Mouse (Mus musculus): ENCODE data around the gene Cpxm2. TPM values are rescaled to one million over a fixed set of nuclear protein-coding genes. Genes with fewer than 3 reads are reported as not detected.

The Cpxm2 gene
- 1.4 and 3.1 TPM in 2 replicates for polyA plus RNA-seq (2012; rRNA removed)

DNA sequence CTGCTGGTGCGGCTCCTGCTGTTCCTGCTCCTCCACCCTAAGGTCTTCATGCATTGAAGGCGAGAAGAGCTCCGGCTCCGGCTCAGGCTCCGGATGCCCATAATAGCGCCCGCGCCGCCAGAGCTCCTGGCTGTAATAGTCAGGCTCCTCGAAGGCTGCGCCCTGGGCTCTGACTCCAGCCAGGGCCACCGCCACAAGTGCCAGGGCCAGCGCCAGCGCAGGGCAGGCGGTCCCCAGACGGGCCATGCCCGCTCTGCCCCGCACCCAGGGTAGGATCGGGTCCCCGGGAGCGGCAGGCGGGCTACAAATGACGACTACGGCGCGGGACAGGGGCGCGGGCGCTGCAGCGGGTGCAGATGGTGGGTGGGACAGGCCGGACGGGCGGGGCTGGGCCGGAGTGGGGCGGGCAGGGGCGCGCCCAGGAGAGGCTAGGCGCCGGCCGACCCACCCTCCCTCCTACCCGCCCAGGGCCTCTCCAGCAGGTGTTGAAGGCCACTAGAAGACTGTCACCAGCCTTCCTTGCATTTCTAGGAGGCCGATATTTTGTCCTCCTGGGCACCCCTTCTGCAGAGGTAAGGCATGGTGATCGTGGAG is at the start of gene Cpxm2:
TSS of gene Cpxm2 (minus strand) at position 372 of the 594 bp plus-strand sequence.
- TF ChIP-seq CTCF (IDR thresholded peaks at IDR 0.05; ENCODE audit: borderline replicate concordance, extremely low read depth, insufficient read depth, insufficient read length) = no peak
- TF ChIP-seq POLR2A (IDR thresholded peaks at IDR 0.05; ENCODE audit: borderline replicate concordance, extremely low read depth, insufficient read depth, insufficient read length, poor library complexity, severe bottlenecking) = no peak
- no peak for DNase-seq (ENCODE audit: low read depth)

DNA sequence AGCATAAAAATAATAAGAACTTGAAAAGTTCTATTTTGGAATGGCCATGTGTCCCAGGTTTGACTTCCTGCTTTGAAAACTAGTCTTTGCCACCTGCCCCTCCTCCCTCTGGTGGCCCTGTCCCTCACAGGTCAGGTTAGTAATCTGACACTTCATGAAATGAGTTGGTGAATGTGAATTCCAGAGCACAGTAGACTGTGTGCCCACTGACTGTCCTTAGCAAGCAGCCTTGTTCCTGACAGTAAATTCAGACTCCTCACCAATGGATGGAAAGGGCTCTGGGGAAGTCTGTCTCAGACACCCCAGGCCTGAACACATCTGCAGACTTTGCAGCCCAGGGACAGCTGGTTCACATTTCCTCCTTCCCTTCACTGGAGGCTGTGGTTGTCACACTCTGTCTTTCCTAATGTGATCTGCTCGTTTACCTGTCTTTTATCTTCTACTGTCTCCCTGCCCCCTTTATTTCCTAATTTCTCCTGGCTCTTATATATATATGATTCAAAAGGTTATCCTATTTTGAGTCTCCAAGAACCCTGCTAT is 49.6 kb upstream of the Cpxm2 start:
- no peak for DNase-seq (ENCODE audit: low read depth)
- TF ChIP-seq POLR2A (IDR thresholded peaks at IDR 0.05; ENCODE audit: borderline replicate concordance, extremely low read depth, insufficient read depth, insufficient read length, poor library complexity, severe bottlenecking) (no peak), CTCF (IDR thresholded peaks at IDR 0.05; ENCODE audit: borderline replicate concordance, extremely low read depth, insufficient read depth, insufficient read length) (no peak)

- TF ChIP-seq POLR2A (IDR thresholded peaks at IDR 0.05; ENCODE audit: borderline replicate concordance, extremely low read depth, insufficient read depth, insufficient read length, poor library complexity, severe bottlenecking) (no peak), CTCF (IDR thresholded peaks at IDR 0.05; ENCODE audit: borderline replicate concordance, extremely low read depth, insufficient read depth, insufficient read length) (no peak)
- DNase-seq (ENCODE audit: low read depth) = no peak
Measured at GRCm38 (mm10) chr7:132199686-132200085, 45.1 kb upstream of the Cpxm2 start.

DNA sequence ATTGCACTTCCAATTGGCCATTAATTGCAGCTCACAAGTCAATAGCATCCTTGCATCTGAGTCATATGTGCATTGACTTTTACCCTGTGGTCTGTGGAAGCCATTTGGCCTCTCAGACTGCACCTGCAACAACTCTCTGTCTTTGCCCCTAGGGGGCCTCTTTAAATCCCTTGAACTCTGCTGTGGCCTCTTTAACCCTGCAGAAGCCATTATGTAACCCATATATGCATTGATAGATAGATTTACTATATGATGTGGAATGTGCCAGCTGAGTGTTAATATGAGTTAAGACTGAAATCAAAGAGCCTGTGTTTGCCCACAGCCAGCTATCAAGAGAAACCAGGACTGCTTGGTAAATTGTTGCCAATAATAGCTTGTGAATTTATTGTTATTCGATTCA is 44.3 kb upstream of the Cpxm2 start:
- DNase-seq (ENCODE audit: low read depth) = no peak
- TF ChIP-seq CTCF (IDR thresholded peaks at IDR 0.05; ENCODE audit: borderline replicate concordance, extremely low read depth, insufficient read depth, insufficient read length) = no peak
- no peak for TF ChIP-seq POLR2A (IDR thresholded peaks at IDR 0.05; ENCODE audit: borderline replicate concordance, extremely low read depth, insufficient read depth, insufficient read length, poor library complexity, severe bottlenecking)

DNA sequence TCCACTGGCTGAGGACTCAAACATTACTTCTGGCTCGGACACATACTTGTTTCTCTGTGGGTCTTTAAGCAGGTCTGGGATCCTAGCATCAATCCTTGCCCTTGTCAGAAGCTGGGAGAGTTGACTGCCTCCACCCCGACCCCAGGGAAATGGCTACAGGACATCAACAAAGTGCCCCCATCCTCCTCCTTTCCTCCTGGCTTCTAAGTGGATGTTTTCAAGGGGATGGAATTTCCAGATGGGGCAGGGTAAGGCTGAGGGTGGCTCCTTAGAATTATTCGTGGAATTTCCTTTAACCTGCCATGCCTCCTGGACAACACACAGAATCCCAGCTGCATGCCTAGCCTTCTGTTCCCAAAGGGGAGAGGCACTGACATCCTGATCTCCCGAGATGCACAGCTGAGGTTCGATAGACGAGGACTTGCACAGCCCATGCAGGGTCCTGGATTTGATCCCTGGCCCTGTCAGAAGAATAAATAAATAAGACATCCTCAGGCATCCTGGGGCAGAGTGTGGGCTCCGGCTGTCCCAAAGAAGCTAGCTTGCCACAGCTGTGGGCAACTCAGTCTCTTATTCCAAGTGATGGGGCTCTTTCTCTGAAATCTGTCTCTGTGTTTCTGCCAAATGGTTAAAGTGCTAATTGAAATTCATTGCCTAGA is 43.4 kb upstream of the Cpxm2 start:
- peak; percentile 51 for DNase-seq (ENCODE audit: low read depth)
- no peak for TF ChIP-seq POLR2A (IDR thresholded peaks at IDR 0.05; ENCODE audit: borderline replicate concordance, extremely low read depth, insufficient read depth, insufficient read length, poor library complexity, severe bottlenecking)
- TF ChIP-seq CTCF (IDR thresholded peaks at IDR 0.05; ENCODE audit: borderline replicate concordance, extremely low read depth, insufficient read depth, insufficient read length) = no peak

DNA sequence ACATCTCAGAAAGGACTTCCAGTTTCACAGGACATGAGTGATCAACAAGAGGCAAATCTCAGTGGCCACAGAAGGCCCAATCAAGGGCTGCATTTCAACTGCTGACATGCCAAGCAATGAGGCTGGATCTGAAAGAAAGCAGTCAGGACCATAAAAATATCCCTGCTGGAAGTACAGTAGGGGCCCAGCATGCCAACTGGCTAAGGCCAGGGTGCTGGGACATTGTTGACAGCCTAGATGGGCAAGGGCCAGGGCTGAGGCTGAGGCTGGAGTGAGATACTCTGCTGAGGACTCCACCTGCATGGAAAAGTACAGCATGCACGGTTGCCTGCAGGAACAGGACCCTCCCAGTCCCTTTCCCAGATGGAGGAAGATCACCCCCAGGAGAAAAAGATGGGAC is 42.0 kb upstream of the Cpxm2 start:
- DNase-seq (ENCODE audit: low read depth) = no peak
- TF ChIP-seq CTCF (IDR thresholded peaks at IDR 0.05; ENCODE audit: borderline replicate concordance, extremely low read depth, insufficient read depth, insufficient read length) (no peak), POLR2A (IDR thresholded peaks at IDR 0.05; ENCODE audit: borderline replicate concordance, extremely low read depth, insufficient read depth, insufficient read length, poor library complexity, severe bottlenecking) (no peak)

GRCm38 (mm10) chr7:132193606-132194005 is 39.1 kb upstream of the Cpxm2 start:
- peak; percentile 58 for DNase-seq (ENCODE audit: low read depth)
- TF ChIP-seq CTCF (IDR thresholded peaks at IDR 0.05; ENCODE audit: borderline replicate concordance, extremely low read depth, insufficient read depth, insufficient read length) (no peak), POLR2A (IDR thresholded peaks at IDR 0.05; ENCODE audit: borderline replicate concordance, extremely low read depth, insufficient read depth, insufficient read length, poor library complexity, severe bottlenecking) (no peak)

GRCm38 (mm10) chr7:132187456-132187855 is 32.9 kb upstream of the Cpxm2 start:
- no peak for DNase-seq (ENCODE audit: low read depth)
- TF ChIP-seq CTCF (IDR thresholded peaks at IDR 0.05; ENCODE audit: borderline replicate concordance, extremely low read depth, insufficient read depth, insufficient read length) = no peak
- TF ChIP-seq POLR2A (IDR thresholded peaks at IDR 0.05; ENCODE audit: borderline replicate concordance, extremely low read depth, insufficient read depth, insufficient read length, poor library complexity, severe bottlenecking) = no peak

GRCm38 (mm10) chr7:132183892-132184404 is 29.4 kb upstream of the Cpxm2 start:
- DNase-seq (ENCODE audit: low read depth) = peak; percentile 95
- no peak for TF ChIP-seq CTCF (IDR thresholded peaks at IDR 0.05; ENCODE audit: borderline replicate concordance, extremely low read depth, insufficient read depth, insufficient read length)
- no peak for TF ChIP-seq POLR2A (IDR thresholded peaks at IDR 0.05; ENCODE audit: borderline replicate concordance, extremely low read depth, insufficient read depth, insufficient read length, poor library complexity, severe bottlenecking)

GRCm38 (mm10) chr7:132181586-132182198 is 27.2 kb upstream of the Cpxm2 start:
- DNase-seq (ENCODE audit: low read depth) = no peak
- no peak for TF ChIP-seq CTCF (IDR thresholded peaks at IDR 0.05; ENCODE audit: borderline replicate concordance, extremely low read depth, insufficient read depth, insufficient read length)
- no peak for TF ChIP-seq POLR2A (IDR thresholded peaks at IDR 0.05; ENCODE audit: borderline replicate concordance, extremely low read depth, insufficient read depth, insufficient read length, poor library complexity, severe bottlenecking)

DNA sequence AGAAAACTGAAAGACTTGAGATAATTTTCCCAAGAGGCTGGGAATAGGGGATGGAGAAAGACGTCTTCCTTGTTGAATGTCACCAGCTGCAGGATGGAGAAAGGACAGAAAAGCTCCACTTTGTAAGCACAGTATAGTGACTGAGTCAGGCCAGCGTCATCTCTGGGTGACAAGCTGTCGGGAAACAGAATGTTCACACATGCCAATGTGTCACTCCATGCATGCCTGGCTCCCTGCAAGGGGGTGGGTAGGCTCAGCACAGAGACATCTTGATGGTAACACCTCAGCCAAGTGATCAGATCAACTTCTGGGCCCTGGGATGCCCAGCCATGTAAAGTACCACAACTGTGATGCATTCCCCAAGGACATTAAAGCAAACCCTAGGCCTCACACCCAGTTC is 26.5 kb upstream of the Cpxm2 start:
- peak; percentile 64 for DNase-seq (ENCODE audit: low read depth)
- TF ChIP-seq POLR2A (IDR thresholded peaks at IDR 0.05; ENCODE audit: borderline replicate concordance, extremely low read depth, insufficient read depth, insufficient read length, poor library complexity, severe bottlenecking) = no peak
- no peak for TF ChIP-seq CTCF (IDR thresholded peaks at IDR 0.05; ENCODE audit: borderline replicate concordance, extremely low read depth, insufficient read depth, insufficient read length)

All from brain, embryonic 14.5 days (tissue).